Mouse (Mus musculus): ENCODE data around the gene Apol9a. TPM values are rescaled to one million over a fixed set of nuclear protein-coding genes. Genes with fewer than 3 reads are reported as not detected.

Apol9a gene
- total RNA-seq, 4 experiments from 2014 or later: 0.26 to 0.71 TPM; not detected in 2

Other genes with a start within 250 kb of the Apol9a start
- gene Rbfox2, start 104.1 kb downstream of the Apol9a start, total RNA-seq (2022): 100 to 1,000 TPM; 211 to 245 (median 225) TPM
- under 1 TPM; 0.18 to 0.48 (median 0.29) TPM for gene Apol7a, start 12.0 kb downstream of the Apol9a start, total RNA-seq (2022)
- gene Apol7b, start 36.4 kb upstream of the Apol9a start, total RNA-seq (2022): under 1 TPM in 3 of 4 experiments, not detected in 1; 0.25 to 0.67 (median 0.42) TPM
- not detected for gene Apol10a, start 65.9 kb upstream of the Apol9a start, total RNA-seq (2022)
- not detected for gene Apol11a, start 97.1 kb upstream of the Apol9a start, total RNA-seq (2022)
- gene Apol7c, start 122.2 kb upstream of the Apol9a start, total RNA-seq (2022): not detected
- gene 1700025B11Rik, start 150.8 kb upstream of the Apol9a start, total RNA-seq (2022): not detected
- gene Apol10b, start 185.0 kb upstream of the Apol9a start, total RNA-seq (2022): under 1 TPM in 3 of 4 experiments, not detected in 1; 0.25 to 0.33 (median 0.27) TPM
- gene Gm36245, start 188.1 kb upstream of the Apol9a start, total RNA-seq (2022): not detected
- under 1 TPM in 3 of 4 experiments, not detected in 1; 0.19 to 0.36 (median 0.20) TPM for gene Apol11b, start 232.2 kb upstream of the Apol9a start, total RNA-seq (2022)

All from left cerebral cortex, adult 8-10 months (tissue).